21 mouse cellular contexts compared by ENCODE assay signal in genomic region chr6:126802946-126803345, GRCm38 (mm10). TPM values are rescaled to one million over a fixed set of nuclear protein-coding genes. Genes with fewer than 3 reads are reported as not detected.
DNase-seq lines count a peak whose midpoint lies in the region; TF ChIP-seq lines count a peak whose summit lies in the region.
"Had no signal": no experiment of that assay in that cellular context is flagged by ENCODE, and none has a peak within 500 bp of the region (broad histone marks: within the 10 kb centered on the region; RNA-seq: fewer than 3 reads in every experiment).

No protein-coding gene starts in this region.

- H3K36me3 ChIP-seq in CH12.LX (replicated peaks in 1 of 2; ENCODE audit: control insufficient read depth in 1 of 2, insufficient read depth in 1 of 2, low read length in 1 of 2) (no peaks in the 10 kb centered on the region), ES-Bruce4 (ENCODE audit: control insufficient read depth, insufficient read depth, low read length, poor library complexity, severe bottlenecking) (no peaks in the 10 kb centered on the region)
- H3K36me3 ChIP-seq: forebrain, embryonic 15.5 days; heart, embryonic 15.5 days; limb, embryonic 12.5 days; liver, embryonic 13.5 days; neural tube, embryonic 13.5 days had no signal

- H3K4me3 ChIP-seq in CH12.LX (replicated peaks in 1 of 3; ENCODE audit: low read depth in 2 of 3, low read length in 2 of 3, poor library complexity in 1 of 3) (no peak overlapping the region), ES-Bruce4 (ENCODE audit: low read depth, low read length) (no peak overlapping the region)
- H3K4me3 ChIP-seq: forebrain, embryonic 15.5 days; heart, adult 2 months; heart, embryonic 15.5 days; limb, embryonic 12.5 days; liver, embryonic 13.5 days; neural tube, embryonic 13.5 days had no signal

- in situ Hi-C loops in CH12.LX (cut with MboI; ENCODE audit: low pct_ligation_motif_present, low pct_unique_long_range_greater_than_20kb, low sequenced_read_pairs): no loop called here

- no peak for TF ChIP-seq RAD21 in CH12.LX (IDR thresholded peaks at IDR 0.05; ENCODE audit: low read depth, low read length)

- intact Hi-C loops in left cerebral cortex, postnatal 36 days (cut with DNase I): no loop called here
- intact Hi-C loops in gastrocnemius, postnatal 36 days (cut with DNase I): no loop called here

- dilution Hi-C loops in CH12.LX (cut with MboI; ENCODE audit: extremely low pct_ligation_motif_present, extremely low pct_unique_long_range_greater_than_20kb, low sequenced_read_pairs): no loop called here

- H3K4me1 ChIP-seq in CH12.LX (ENCODE audit: control insufficient read depth in 1 of 2, insufficient read depth in 2 of 2) (peaks cover 0 to 9% of the 10 kb centered on the region in 2 experiments; a peak in 2 of 4 replicates), ES-Bruce4 (ENCODE audit: control insufficient read depth, insufficient read depth, low read length) (no peaks in the 10 kb centered on the region)
- H3K4me1 ChIP-seq: forebrain, embryonic 15.5 days; heart, embryonic 15.5 days; limb, embryonic 12.5 days; liver, embryonic 13.5 days; neural tube, embryonic 13.5 days had no signal

- peak overlapping the region; percentile 4 for H3K4me2 ChIP-seq in CH12.LX (ENCODE audit: insufficient read depth, low read depth, poor library complexity, severe bottlenecking)
- H3K4me2 ChIP-seq: forebrain, embryonic 15.5 days; heart, embryonic 15.5 days; limb, embryonic 12.5 days; liver, embryonic 13.5 days; neural tube, embryonic 13.5 days had no signal

- no peaks in the 10 kb centered on the region for H3K79me2 ChIP-seq in CH12.LX (replicated peaks; ENCODE audit: control insufficient read depth, extremely low read depth, insufficient read depth, poor library complexity, severe bottlenecking)

- H3K27ac ChIP-seq in CH12.LX (ENCODE audit: insufficient read depth, low read depth): no peak overlapping the region
- no peak overlapping the region for H3K27ac ChIP-seq in ES-Bruce4 (ENCODE audit: insufficient read depth, low read length)
- H3K27ac ChIP-seq: forebrain, embryonic 15.5 days; heart, adult 2 months; heart, embryonic 15.5 days; limb, embryonic 12.5 days; liver, embryonic 13.5 days; neural tube, embryonic 13.5 days had no signal

- DNase-seq in layer of hippocampus, adult 18-20 months (ENCODE audit: low spot score in 2 of 2): peak; percentile 15 to 64
- no peak for DNase-seq in layer of hippocampus, postnatal 36 days
- DNase-seq in CH12.LX (ENCODE audit: extremely low read depth): peak; percentile 18
- DNase-seq in left cerebral cortex, postnatal 36 days (ENCODE audit: low spot score in 2 of 2): peak; percentile 37 to 38
- DNase-seq in neural tube, embryonic 10.5 days (ENCODE audit: extremely low spot score, low spot score): no peak
- DNase-seq in gastrocnemius, postnatal 36 days: no peak
- DNase-seq: adrenal gland, adult 8-10 months; cerebellum, adult 11-12 months; cerebellum, postnatal 25 days; gastrocnemius, postnatal 10 days; heart, adult 2 months; liver, embryonic 13.5 days had no signal

- TF ChIP-seq EP300 in CH12.LX (IDR thresholded peaks at IDR 0.05; ENCODE audit: low read length) (no peak), ES-Bruce4 (IDR thresholded peaks at IDR 0.05; ENCODE audit: insufficient read depth, low read depth, low read length) (peak; percentile 58; the same call in 1 of the 2 replicates)

- peaks cover 5% of the 10 kb centered on the region for H3K9me3 ChIP-seq in CH12.LX (replicated peaks; ENCODE audit: low read length)
- no peaks in the 10 kb centered on the region for H3K9me3 ChIP-seq in ES-Bruce4 (replicated peaks; ENCODE audit: control insufficient read depth, insufficient read depth, low read length, poor library complexity, severe bottlenecking)
- H3K9me3 ChIP-seq: forebrain, embryonic 15.5 days; heart, embryonic 15.5 days; liver, embryonic 13.5 days; neural tube, embryonic 13.5 days had no signal

- TF ChIP-seq POLR2A in CH12.LX (IDR thresholded peaks at IDR 0.05; ENCODE audit: low read depth, low read length) (no peak), ES-Bruce4 (IDR thresholded peaks at IDR 0.05; ENCODE audit: insufficient read depth, low read length) (no peak)

- TF ChIP-seq CTCF in CH12.LX (conservative IDR thresholded peaks at IDR 0.05 in 1 of 2, IDR thresholded peaks at IDR 0.05 in 1 of 2; ENCODE audit: low read depth in 2 of 2, low read length in 2 of 2) (no peak), ES-Bruce4 (IDR thresholded peaks at IDR 0.05; ENCODE audit: low read depth, low read length) (no peak)

- H3K27me3 ChIP-seq in CH12.LX (replicated peaks) (no peaks in the 10 kb centered on the region), ES-Bruce4 (ENCODE audit: control insufficient read depth, insufficient read depth, low read length, poor library complexity, severe bottlenecking) (no peaks in the 10 kb centered on the region)
- H3K27me3 ChIP-seq: forebrain, embryonic 15.5 days; heart, embryonic 15.5 days; limb, embryonic 12.5 days; liver, embryonic 13.5 days; neural tube, embryonic 13.5 days had no signal

- H3K9ac ChIP-seq in CH12.LX (ENCODE audit: insufficient read depth, low read depth): no peak overlapping the region
- H3K9ac ChIP-seq in ES-Bruce4 (ENCODE audit: low read depth, poor library complexity, severe bottlenecking): peak overlapping the region; percentile 3; the same call in 1 of the 2 replicates
- H3K9ac ChIP-seq: forebrain, embryonic 15.5 days; heart, embryonic 15.5 days; limb, embryonic 12.5 days; liver, embryonic 13.5 days; neural tube, embryonic 13.5 days had no signal

TF ChIP-seq in CH12.LX, 34 proteins besides CTCF, POLR2A, EP300 and RAD21:
- TF ChIP-seq ZMIZ1 (IDR thresholded peaks at IDR 0.05; ENCODE audit: low read depth, low read length) (no peak), MYC (IDR thresholded peaks at IDR 0.05; ENCODE audit: low read depth, low read length) (no peak), MAFK (IDR thresholded peaks at IDR 0.05; ENCODE audit: insufficient replicate concordance, low read length) (no peak), NRF1 (IDR thresholded peaks at IDR 0.05; ENCODE audit: low read depth, low read length) (no peak), TBP (conservative IDR thresholded peaks at IDR 0.05; ENCODE audit: low read depth, low read length) (no peak), POLR2AphosphoS2 (IDR thresholded peaks at IDR 0.05; ENCODE audit: low read depth, low read length) (no peak), ELF1 (IDR thresholded peaks at IDR 0.05; ENCODE audit: low read depth, low read length) (no peak), BHLHE40 (IDR thresholded peaks at IDR 0.05; ENCODE audit: low read depth, low read length) (no peak), SIN3A (IDR thresholded peaks at IDR 0.05; ENCODE audit: low read length) (no peak), KAT2A (IDR thresholded peaks at IDR 0.05; ENCODE audit: insufficient replicate concordance, low read length) (no peak), GABPA (IDR thresholded peaks at IDR 0.05; ENCODE audit: insufficient replicate concordance, low read depth, low read length) (no peak), E2F4 (IDR thresholded peaks at IDR 0.05; ENCODE audit: insufficient replicate concordance, low read depth, low read length) (no peak), RCOR1 (conservative IDR thresholded peaks at IDR 0.05; ENCODE audit: low read depth, low read length) (no peak), ZKSCAN1 (IDR thresholded peaks at IDR 0.05; ENCODE audit: borderline replicate concordance, low read depth, low read length) (no peak), MAX (IDR thresholded peaks at IDR 0.05; ENCODE audit: low read length) (no peak), USF2 (conservative IDR thresholded peaks at IDR 0.05; ENCODE audit: low read depth, low read length) (no peak), NELFE (IDR thresholded peaks at IDR 0.05; ENCODE audit: low read depth, low read length) (no peak), JUN (IDR thresholded peaks at IDR 0.05; ENCODE audit: insufficient read depth, low read depth, low read length) (no peak), ETS1 (conservative IDR thresholded peaks at IDR 0.05; ENCODE audit: low read depth, low read length) (no peak), HCFC1 (IDR thresholded peaks at IDR 0.05; ENCODE audit: low read depth, low read length) (no peak)

RNA-seq across cellular contexts. Expression of gene Ndufa9, which starts 46.0 kb away (rescaled TPM):
- 100 to 1,000 TPM; 153 to 154 TPM for total RNA-seq in layer of hippocampus, adult 18-20 months (2021)
- total RNA-seq in layer of hippocampus, postnatal 36 days (2021): 100 to 1,000 TPM; 146 to 148 TPM
- 141 and 159 TPM in 2 replicates for total RNA-seq in CH12.LX (2012; rRNA removed)
- total RNA-seq in CH12.LX (2014; rRNA removed): 146 and 159 TPM in 2 replicates
- polyA plus RNA-seq in CH12.LX (2012; ENCODE audit: insufficient read length, low read depth): 151 and 157 TPM in 2 replicates
- polyA plus RNA-seq in ES-Bruce4 (2011; ENCODE audit: insufficient read depth, insufficient read length, low read depth, missing spikeins): 60.9 and 65.5 TPM in 2 replicates
- 100 to 1,000 TPM; 135 to 154 TPM for total RNA-seq in left cerebral cortex, postnatal 36 days (2021)
- 100 to 1,000 TPM; 320 to 335 TPM for total RNA-seq in gastrocnemius, postnatal 36 days (2021)

RNA-seq across cellular contexts. Expression of gene Akap3, which starts 50.0 kb away (rescaled TPM):
- under 1 TPM; 0.10 to 0.25 TPM for total RNA-seq in layer of hippocampus, adult 18-20 months (2021)
- not detected for total RNA-seq in layer of hippocampus, postnatal 36 days (2021)
- total RNA-seq in CH12.LX (2012; rRNA removed): 0.63 and 2.0 TPM in 2 replicates
- total RNA-seq in CH12.LX (2014; rRNA removed): 1.2 and 1.6 TPM in 2 replicates
- 2.0 TPM in 2 replicates for polyA plus RNA-seq in CH12.LX (2012; ENCODE audit: insufficient read length, low read depth)
- not detected in 2 replicates for polyA plus RNA-seq in ES-Bruce4 (2011; ENCODE audit: insufficient read depth, insufficient read length, low read depth, missing spikeins)
- total RNA-seq in left cerebral cortex, postnatal 36 days (2021): under 1 TPM; 0.10 to 0.43 TPM
- total RNA-seq in gastrocnemius, postnatal 36 days (2021): not detected
- total RNA-seq: adrenal gland, adult 8-10 months; gastrocnemius, postnatal 10 days; heart, adult 2 months; hematopoietic stem cell, adult 5-6 weeks; megakaryocyte progenitor cell, adult 5-6 weeks had no signal
- polyA plus RNA-seq: heart, embryonic 15.5 days; limb, embryonic 12.5 days; liver, embryonic 13.5 days; lung, embryonic 16.5 days; neural tube, embryonic 13.5 days; small intestine, adult 2 months had no signal

Comparison
In these comparisons a context has a peak if more than half of its experiments do, and no peak if none do; other contexts are left out.
1. DNase-seq: peak in layer of hippocampus, adult 18-20 months (2 of 2), CH12.LX (single experiment) and left cerebral cortex, postnatal 36 days (2 of 2); none in layer of hippocampus, postnatal 36 days (0 of 2), neural tube, embryonic 10.5 days (single experiment) and gastrocnemius, postnatal 36 days (0 of 2).